Mouse (Mus musculus) adrenal gland, adult 2 months (tissue): ENCODE data around the gene Ssh3. TPM values are rescaled to one million over a fixed set of nuclear protein-coding genes. Genes with fewer than 3 reads are reported as not detected.
"Not testable (repeated sequence)": the region's sequence is repeated elsewhere in the genome, so short reads cannot be mapped to it uniquely, and the experiment has no call there.

ENCODE experiments used
- DNase-seq: peaks from one replicate; pipeline ENCODE4 v3.0.0; 2021
- polyA plus RNA-seq: library from polyadenylated mRNA; depleted of rRNA; stranded (reverse); fragments of >200 nt; gene quantifications from 2 replicates; pipeline ENCODE4 v1.2.3, GENCODE M21; 2012
- total RNA-seq, 2 experiments: library from RNA; stranded (reverse); gene quantifications; 2 replicates each; pipeline ENCODE4 v1.2.3; 2021

Ssh3 gene
- total and polyA plus RNA-seq, 3 experiments: 30.9 to 86.6 (median 34.4) TPM

GRCm38 (mm10) chr19:4296611-4297010 lies 27.6 kb upstream of the Ssh3 start:
- DNase-seq: no peak

- no peak for DNase-seq
These were observed 26.4 kb upstream of the Ssh3 start for GRCm38 (mm10) chr19:4295391-4295790.

GRCm38 (mm10) chr19:4294381-4295097 lies 25.6 kb upstream of the Ssh3 start:
- DNase-seq: peak; percentile 72

GRCm38 (mm10) chr19:4291161-4291560 lies 22.2 kb upstream of the Ssh3 start:
- no peak for DNase-seq

- DNase-seq: no peak
These were observed 21.8 kb upstream of the Ssh3 start for GRCm38 (mm10) chr19:4290749-4291148.

GRCm38 (mm10) chr19:4283653-4284052 lies 14.7 kb upstream of the Ssh3 start:
- no peak for DNase-seq

- peak; percentile 88 for DNase-seq
These were observed 14.0 kb upstream of the Ssh3 start, which contains the start of gene Ankrd13d for GRCm38 (mm10) chr19:4282898-4283553. TSS of gene Ankrd13d (minus strand) at chr19:4283137.

- no peak for DNase-seq
These were observed 11.4 kb upstream of the Ssh3 start for GRCm38 (mm10) chr19:4280425-4280824.

GRCm38 (mm10) chr19:4279487-4279886 lies 10.5 kb upstream of the Ssh3 start:
- no peak for DNase-seq

GRCm38 (mm10) chr19:4270972-4271371 lies 2.0 kb upstream of the Ssh3 start:
- no peak for DNase-seq

GRCm38 (mm10) chr19:4270187-4270586 lies 1.2 kb upstream of the Ssh3 start:
- DNase-seq: peak; percentile 78

- no peak for DNase-seq
These were observed 3.0 kb downstream of the Ssh3 start for GRCm38 (mm10) chr19:4265956-4266355.

- DNase-seq: peak; percentile 46
These were observed 4.7 kb downstream of the Ssh3 start for GRCm38 (mm10) chr19:4264171-4264780.

GRCm38 (mm10) chr19:4263702-4264101 lies 5.3 kb downstream of the Ssh3 start:
- no peak for DNase-seq

- no peak for DNase-seq
These were observed 6.2 kb downstream of the Ssh3 start for GRCm38 (mm10) chr19:4262756-4263155.

- no peak for DNase-seq
These were observed 7.8 kb downstream of the Ssh3 start for GRCm38 (mm10) chr19:4261038-4261698.

- no peak for DNase-seq
These were observed 11.1 kb downstream of the Ssh3 start for GRCm38 (mm10) chr19:4257897-4258252.

GRCm38 (mm10) chr19:4257216-4257896 lies 11.6 kb downstream of the Ssh3 start:
- DNase-seq: peak; percentile 94

GRCm38 (mm10) chr19:4255583-4256162 lies 13.3 kb downstream of the Ssh3 start:
- DNase-seq: no peak

- DNase-seq: no peak
These were observed 14.8 kb downstream of the Ssh3 start for GRCm38 (mm10) chr19:4254230-4254629.

- DNase-seq: not testable (repeated sequence)
These were observed 20.3 kb downstream of the Ssh3 start for GRCm38 (mm10) chr19:4248683-4249082.

GRCm38 (mm10) chr19:4247010-4247409 lies 22.0 kb downstream of the Ssh3 start:
- DNase-seq: no peak
